Mouse (Mus musculus): ENCODE data around the gene Epn1. TPM values are rescaled to one million over a fixed set of nuclear protein-coding genes. Genes with fewer than 3 reads are reported as not detected.

Gene Epn1
- polyA plus RNA-seq, 1 experiment from 2014 or later: 60.5 TPM

DNA sequence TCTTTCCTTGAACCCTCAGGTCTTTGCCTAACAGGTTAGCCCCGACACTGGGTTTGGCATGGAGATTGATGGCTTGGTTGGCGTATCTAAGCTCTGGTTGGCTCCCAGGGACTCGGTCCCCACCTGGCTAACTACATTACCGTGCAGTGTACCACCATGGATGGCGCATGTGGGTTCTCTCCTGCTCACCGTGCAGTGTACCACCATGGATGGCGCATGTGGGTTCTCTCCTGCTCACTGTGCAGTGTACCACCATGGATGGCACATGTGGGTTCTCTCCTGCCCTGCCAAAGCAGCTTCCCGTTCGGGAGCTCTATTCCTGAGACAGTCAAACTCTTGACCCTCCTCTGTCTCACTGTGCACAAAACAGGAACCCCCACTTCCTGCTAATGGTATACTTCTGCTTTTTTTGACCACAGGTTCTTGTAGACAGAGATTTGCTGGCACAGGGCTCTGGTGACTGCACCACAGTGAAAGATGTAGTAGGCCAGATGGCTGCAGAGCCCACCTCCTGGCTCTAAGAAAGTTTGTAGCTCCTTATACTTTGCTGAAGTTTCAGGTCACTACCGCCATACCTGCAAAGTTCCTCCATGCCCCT lies 21.1 kb downstream of the Epn1 start:
- WGBS: 82% methylated on average over 10 of the region's 10 CpGs

DNA sequence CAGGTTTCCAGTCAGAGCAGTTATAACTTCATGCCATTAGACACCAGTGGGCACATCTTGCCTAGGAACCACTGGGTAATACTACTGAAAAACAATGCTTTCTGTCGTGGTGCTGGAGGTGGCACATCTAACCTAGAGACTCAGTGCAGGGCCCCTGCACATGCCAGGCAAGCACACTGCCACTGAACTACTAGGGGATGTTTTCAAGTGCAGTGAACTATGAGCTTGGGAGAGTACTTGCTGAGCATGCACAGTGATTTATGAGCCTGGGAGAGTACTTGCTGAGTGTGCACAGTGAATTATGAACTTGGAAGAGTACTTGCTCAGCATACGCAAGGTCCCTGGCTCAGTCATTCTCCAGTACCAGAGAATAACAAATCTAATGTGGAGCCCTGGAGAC lies 22.5 kb downstream of the Epn1 start:
- Histone ChIP-seq H3K27ac (no peak overlapping the region), H3K36me3 (peaks cover 16% of the 10 kb centered on the region), H3K9ac (no peak overlapping the region), H3K4me1 (no peaks in the 10 kb centered on the region), H3K4me2 (no peak overlapping the region), H3K27me3 (no peaks in the 10 kb centered on the region), H3K4me3 (no peak overlapping the region), H3K9me3 (no peaks in the 10 kb centered on the region)
- 97% methylated on average over 2 of the region's 2 CpGs for WGBS
- ATAC-seq (ENCODE audit: borderline replicate concordance, extremely low read depth, low FRiP score, low TSS enrichment): no peak

More for the DNA sequence above, 21.1 kb downstream of the Epn1 start:
- Histone ChIP-seq H3K9me3 (no peaks in the 10 kb centered on the region), H3K4me3 (no peak overlapping the region), H3K27me3 (no peaks in the 10 kb centered on the region), H3K27ac (no peak overlapping the region), H3K4me1 (no peaks in the 10 kb centered on the region), H3K4me2 (no peak overlapping the region), H3K9ac (no peak overlapping the region), H3K36me3 (peaks cover 27% of the 10 kb centered on the region)
- ATAC-seq (ENCODE audit: borderline replicate concordance, extremely low read depth, low FRiP score, low TSS enrichment): no peak

DNA sequence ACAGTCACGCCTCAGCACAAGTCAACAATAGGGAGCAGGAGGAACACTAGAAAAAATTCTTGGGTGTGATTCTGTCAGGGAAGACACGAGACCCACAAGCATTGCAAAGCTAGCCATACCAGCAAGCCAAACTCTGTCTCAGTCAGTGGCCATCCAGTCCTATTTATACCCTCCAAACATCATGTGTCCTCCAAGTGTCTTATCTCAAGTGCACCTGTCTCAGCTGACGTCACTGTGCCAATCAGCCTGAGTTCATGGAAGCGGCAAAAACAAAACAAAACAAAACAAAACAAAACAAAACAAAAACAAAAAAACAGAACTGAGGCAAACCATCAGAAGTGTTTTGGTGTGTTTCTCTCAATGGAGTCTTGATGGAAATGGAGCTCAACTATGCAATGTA lies 28.2 kb downstream of the Epn1 start:
- H3K27ac ChIP-seq: no peak overlapping the region
- no peak overlapping the region for H3K9ac ChIP-seq
- 67% methylated on average over 4 of the region's 4 CpGs for WGBS
- no peaks in the 10 kb centered on the region for H3K9me3 ChIP-seq
- H3K4me1 ChIP-seq: peaks cover 4% of the 10 kb centered on the region; the same call in 1 of the 2 replicates
- no peak overlapping the region for H3K4me3 ChIP-seq
- no peak for ATAC-seq (ENCODE audit: borderline replicate concordance, extremely low read depth, low FRiP score, low TSS enrichment)
- no peaks in the 10 kb centered on the region for H3K36me3 ChIP-seq
- H3K27me3 ChIP-seq: no peaks in the 10 kb centered on the region
- H3K4me2 ChIP-seq: no peak overlapping the region

DNA sequence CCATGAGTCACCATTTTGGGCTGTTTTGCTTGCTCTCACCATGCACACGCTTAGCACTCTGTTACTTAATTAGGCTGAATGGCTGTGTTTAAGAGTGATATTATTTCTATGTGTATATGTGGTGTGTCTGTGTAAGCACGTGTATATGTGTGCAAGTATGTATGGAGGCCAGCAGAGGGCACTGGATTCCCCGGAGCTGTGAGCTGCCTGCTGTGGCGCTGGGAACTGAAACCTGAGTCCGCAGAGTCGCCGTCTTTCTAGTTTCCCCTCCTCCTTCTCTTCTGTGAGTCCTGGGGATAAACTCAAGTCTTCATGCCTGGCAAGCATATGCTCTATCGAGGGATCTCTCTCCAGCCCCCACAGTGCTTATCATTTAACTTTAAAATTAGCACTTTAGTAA lies 29.3 kb downstream of the Epn1 start:
- H3K9me3 ChIP-seq: no peaks in the 10 kb centered on the region
- 76% methylated on average over 8 of the region's 8 CpGs for WGBS

DNA sequence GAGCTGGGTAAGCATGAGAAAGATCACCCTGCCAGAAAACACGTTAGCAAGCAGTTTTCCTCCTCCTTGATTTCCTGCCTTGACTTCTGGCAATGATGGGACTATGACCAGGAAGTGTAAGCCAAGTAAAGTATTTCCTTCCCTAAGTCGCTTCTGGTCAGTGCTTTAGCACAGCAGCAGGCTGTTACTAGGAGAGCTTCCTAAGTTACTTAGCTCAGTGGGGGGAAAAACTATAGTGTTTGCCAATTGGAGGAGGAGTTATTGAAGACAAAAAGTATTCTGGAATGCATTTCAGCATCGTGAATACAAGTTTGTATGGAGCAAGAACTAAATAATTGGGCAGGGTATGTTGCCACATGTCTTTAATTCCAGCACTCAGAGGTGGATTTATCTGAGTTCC lies 32.7 kb downstream of the Epn1 start:
- 21% methylated on average over 3 of the region's 3 CpGs for WGBS

More for the DNA sequence above, 29.3 kb downstream of the Epn1 start:
- no peak for ATAC-seq (ENCODE audit: borderline replicate concordance, extremely low read depth, low FRiP score, low TSS enrichment)
- peaks cover 4% of the 10 kb centered on the region; the same call in 1 of the 2 replicates for H3K4me1 ChIP-seq
- no peaks in the 10 kb centered on the region for H3K36me3 ChIP-seq
- H3K27me3 ChIP-seq: no peaks in the 10 kb centered on the region
- H3K4me3 ChIP-seq: no peak overlapping the region
- no peak overlapping the region for H3K4me2 ChIP-seq
- no peak overlapping the region for H3K9ac ChIP-seq
- no peak overlapping the region for H3K27ac ChIP-seq

DNA sequence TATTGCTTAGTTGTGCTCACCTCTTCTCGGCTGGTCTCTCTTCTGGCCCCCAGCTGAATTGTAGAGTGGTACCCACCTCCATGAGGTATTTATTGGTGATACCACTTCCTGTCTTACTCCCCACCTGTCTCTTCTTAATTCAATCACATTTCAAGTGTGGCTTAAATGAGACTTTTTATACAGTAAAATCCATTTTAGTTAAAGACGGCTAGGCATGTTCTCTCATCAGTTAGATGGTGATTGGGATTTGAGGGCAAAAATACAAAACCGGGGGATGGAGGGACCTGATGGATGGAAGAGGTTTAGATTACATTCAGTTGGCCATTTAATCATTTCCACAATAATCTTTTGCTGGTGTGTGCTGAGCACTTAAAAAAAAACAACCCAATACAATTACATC lies 36.8 kb downstream of the Epn1 start, which contains the start of gene Rfpl4:
Gene Rfpl4, minus strand, starts transcription at position 101 of the 400 bp plus-strand sequence.
- no peaks in the 10 kb centered on the region for H3K36me3 ChIP-seq
- no peak for ATAC-seq (ENCODE audit: borderline replicate concordance, extremely low read depth, low FRiP score, low TSS enrichment)
- H3K4me1 ChIP-seq: peaks cover 4% of the 10 kb centered on the region; the same call in 1 of the 2 replicates
- no peaks in the 10 kb centered on the region for H3K27me3 ChIP-seq
- no peak within 1 kb of the TSS for H3K27ac ChIP-seq
- no peak within 1 kb of the TSS for H3K4me2 ChIP-seq
- H3K9ac ChIP-seq: no peak within 1 kb of the TSS
- no peak within 1 kb of the TSS for H3K4me3 ChIP-seq
- H3K9me3 ChIP-seq: no peaks in the 10 kb centered on the region
- WGBS: 77% methylated on average over 3 of the region's 3 CpGs

More for the DNA sequence above, 32.7 kb downstream of the Epn1 start:
- H3K4me1 ChIP-seq: peaks cover 4% of the 10 kb centered on the region; the same call in 1 of the 2 replicates
- no peaks in the 10 kb centered on the region for H3K27me3 ChIP-seq
- H3K9ac ChIP-seq: no peak overlapping the region
- no peak overlapping the region for H3K27ac ChIP-seq
- H3K4me2 ChIP-seq: no peak overlapping the region
- no peaks in the 10 kb centered on the region for H3K9me3 ChIP-seq
- no peak overlapping the region for H3K4me3 ChIP-seq
- ATAC-seq (ENCODE audit: borderline replicate concordance, extremely low read depth, low FRiP score, low TSS enrichment): no peak
- H3K36me3 ChIP-seq: no peaks in the 10 kb centered on the region

DNA sequence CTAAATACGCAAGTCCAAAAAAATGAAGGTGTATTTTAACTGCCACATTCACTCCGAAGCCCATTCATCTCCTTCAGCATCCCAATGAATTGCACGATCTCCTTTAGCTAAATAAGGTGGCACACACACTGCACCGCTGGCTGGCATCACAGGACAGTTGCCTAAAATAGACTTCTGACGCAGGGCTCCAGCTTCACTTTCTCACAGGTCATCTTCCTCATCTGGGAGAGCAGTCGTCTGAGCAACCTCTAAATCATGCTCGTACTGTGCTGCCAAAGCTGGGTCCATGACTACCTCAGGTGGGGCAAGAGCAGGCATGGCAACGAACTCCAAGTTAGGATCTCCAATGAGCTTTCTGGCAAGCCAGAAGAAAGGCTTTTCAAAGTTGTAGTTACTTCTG lies 45.0 kb downstream of the Epn1 start:
- H3K27me3 ChIP-seq: no peaks in the 10 kb centered on the region
- no peak for ATAC-seq (ENCODE audit: borderline replicate concordance, extremely low read depth, low FRiP score, low TSS enrichment)
- no peak overlapping the region for H3K9ac ChIP-seq
- H3K4me1 ChIP-seq: no peaks in the 10 kb centered on the region
- no peak overlapping the region for H3K4me3 ChIP-seq
- no peaks in the 10 kb centered on the region for H3K9me3 ChIP-seq
- H3K36me3 ChIP-seq: no peaks in the 10 kb centered on the region
- H3K4me2 ChIP-seq: 0 out of 2 replicates have a peak overlapping the region, but pooled peaks have one; percentile 62
- 82% methylated on average over 8 of the region's 8 CpGs for WGBS
- no peak overlapping the region for H3K27ac ChIP-seq

DNA sequence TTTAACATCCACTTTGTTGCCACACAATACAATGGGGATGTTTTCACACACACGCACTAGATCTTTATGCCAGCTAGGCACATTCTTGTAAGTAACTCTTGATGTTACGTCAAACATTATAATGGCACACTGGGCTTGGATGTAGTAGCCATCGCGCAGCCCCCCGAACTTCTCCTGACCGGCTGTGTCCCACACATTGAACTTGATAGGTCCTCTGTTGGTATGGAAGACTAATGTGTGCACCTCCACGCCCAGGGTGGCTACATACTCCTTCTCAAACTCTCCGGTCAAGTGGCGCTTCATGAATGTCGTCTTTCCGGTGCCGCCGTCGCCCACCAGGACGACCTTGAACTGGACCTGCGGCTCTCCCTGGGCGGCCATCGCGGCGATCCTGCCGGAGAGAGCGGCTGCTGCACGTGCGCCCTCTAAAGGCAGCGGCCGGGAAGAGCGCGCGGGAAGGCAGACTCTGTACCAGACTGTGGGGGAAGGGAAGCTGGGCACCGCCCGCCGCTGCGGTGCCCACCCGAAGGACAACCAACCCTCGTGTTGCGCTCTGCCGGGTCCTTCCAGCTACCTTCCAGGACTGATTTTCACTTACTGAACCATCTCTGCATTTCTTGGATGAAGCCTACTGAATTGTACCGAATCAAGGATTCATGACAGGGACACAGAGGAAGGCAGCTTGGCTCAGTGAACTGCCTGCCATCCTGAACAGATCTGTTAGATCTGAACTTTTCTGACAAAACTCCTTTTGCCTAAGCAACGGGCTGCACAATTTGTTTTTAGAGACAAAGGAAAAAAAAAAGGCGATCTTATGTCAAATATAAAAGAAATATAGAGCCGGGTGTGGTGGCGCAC lies 45.7 kb downstream of the Epn1 start, which contains the start of gene Rasl2-9:
Gene Rasl2-9, minus strand, starts transcription at position 402 of the 858 bp plus-strand sequence.
- Histone ChIP-seq H3K36me3 (no peaks in the 10 kb centered on the region), H3K9ac (no peak within 1 kb of the TSS), H3K27me3 (no peaks in the 10 kb centered on the region), H3K27ac (no peak within 1 kb of the TSS), H3K9me3 (no peaks in the 10 kb centered on the region), H3K4me1 (no peaks in the 10 kb centered on the region), H3K4me2 (peak within 1 kb of the TSS; percentile 62), H3K4me3 (peak within 1 kb of the TSS; percentile 37)
- ATAC-seq (ENCODE audit: borderline replicate concordance, extremely low read depth, low FRiP score, low TSS enrichment): peak; percentile 62; the same call in 1 of the 2 replicates
- 19% methylated on average over 42 of the region's 42 CpGs for WGBS

Small RNA genes lying within 50 kb of the gene (microRNA-seq; reads per million reads assigned to microRNA genes)
- not detected for gene Gm26217

Other genes with a start within 250 kb of the Epn1 start
- 0.94 and 1.3 TPM in 2 replicates for gene Shisa7, start 235.5 kb upstream of the Epn1 start, polyA plus RNA-seq (2015; fragmentation: Nextera tagmentation; extraction: Ambion mirVana)
- gene Isoc2b, start 210.0 kb upstream of the Epn1 start, polyA plus RNA-seq (2015; fragmentation: Nextera tagmentation; extraction: Ambion mirVana): 10.6 and 12.3 TPM in 2 replicates
- gene Isoc2a, start 203.1 kb upstream of the Epn1 start, polyA plus RNA-seq (2015; fragmentation: Nextera tagmentation; extraction: Ambion mirVana): 0.63 and 0.81 TPM in 2 replicates
- gene Gm36210, start 173.7 kb upstream of the Epn1 start, polyA plus RNA-seq (2015; fragmentation: Nextera tagmentation; extraction: Ambion mirVana): 0.16 TPM in 1 of 2 replicates, not detected in the other
- gene Zfp628, start 165.0 kb upstream of the Epn1 start, polyA plus RNA-seq (2015; fragmentation: Nextera tagmentation; extraction: Ambion mirVana): 3.2 and 3.4 TPM in 2 replicates
- 2.8 and 3.7 TPM in 2 replicates for gene Nat14, start 158.2 kb upstream of the Epn1 start, polyA plus RNA-seq (2015; fragmentation: Nextera tagmentation; extraction: Ambion mirVana)
- 1.6 and 2.2 TPM in 2 replicates for gene Ssc5d, start 154.4 kb upstream of the Epn1 start, polyA plus RNA-seq (2015; fragmentation: Nextera tagmentation; extraction: Ambion mirVana)
- 0.39 and 1.2 TPM in 2 replicates for gene Sbk2, start 115.8 kb upstream of the Epn1 start, polyA plus RNA-seq (2015; fragmentation: Nextera tagmentation; extraction: Ambion mirVana)
- gene Sbk3, start 109.1 kb upstream of the Epn1 start, polyA plus RNA-seq (2015; fragmentation: Nextera tagmentation; extraction: Ambion mirVana): 0.52 and 0.77 TPM in 2 replicates
- gene Zfp579, start 84.1 kb upstream of the Epn1 start, polyA plus RNA-seq (2015; fragmentation: Nextera tagmentation; extraction: Ambion mirVana): 31.5 and 32.0 TPM in 2 replicates
- gene Zfp524, start 65.8 kb upstream of the Epn1 start, polyA plus RNA-seq (2015; fragmentation: Nextera tagmentation; extraction: Ambion mirVana): 15.8 TPM in 2 replicates
- 45.5 and 47.3 TPM in 2 replicates for gene Fiz1, start 65.5 kb upstream of the Epn1 start, polyA plus RNA-seq (2015; fragmentation: Nextera tagmentation; extraction: Ambion mirVana)
- 1.2 TPM in 1 of 2 replicates, not detected in the other for gene Gm44973, start 64.7 kb upstream of the Epn1 start, polyA plus RNA-seq (2015; fragmentation: Nextera tagmentation; extraction: Ambion mirVana)
- 6.4 and 6.7 TPM in 2 replicates for gene Zfp865, start 59.9 kb upstream of the Epn1 start, polyA plus RNA-seq (2015; fragmentation: Nextera tagmentation; extraction: Ambion mirVana)
- 7.0 and 7.6 TPM in 2 replicates for gene Ccdc106, start 59.7 kb upstream of the Epn1 start, polyA plus RNA-seq (2015; fragmentation: Nextera tagmentation; extraction: Ambion mirVana)
- not detected in 2 replicates for gene 4632433K11Rik, start 46.1 kb upstream of the Epn1 start, polyA plus RNA-seq (2015; fragmentation: Nextera tagmentation; extraction: Ambion mirVana)
- 4.9 and 5.0 TPM in 2 replicates for gene Zfp784, start 41.8 kb upstream of the Epn1 start, polyA plus RNA-seq (2015; fragmentation: Nextera tagmentation; extraction: Ambion mirVana)
- 29.2 and 30.0 TPM in 2 replicates for gene Zfp580, start 28.7 kb upstream of the Epn1 start, polyA plus RNA-seq (2015; fragmentation: Nextera tagmentation; extraction: Ambion mirVana)
- 147 and 150 TPM in 2 replicates for gene U2af2, start 18.1 kb upstream of the Epn1 start, polyA plus RNA-seq (2015; fragmentation: Nextera tagmentation; extraction: Ambion mirVana)
- gene Rfpl4, start 36.7 kb downstream of the Epn1 start, polyA plus RNA-seq (2015; fragmentation: Nextera tagmentation; extraction: Ambion mirVana): not detected in 2 replicates
- gene Rasl2-9, start 45.7 kb downstream of the Epn1 start, polyA plus RNA-seq (2015; fragmentation: Nextera tagmentation; extraction: Ambion mirVana): 0.47 and 0.64 TPM in 2 replicates
- gene Vmn1r55, start 69.4 kb downstream of the Epn1 start, polyA plus RNA-seq (2015; fragmentation: Nextera tagmentation; extraction: Ambion mirVana): not detected in 2 replicates
- not detected in 2 replicates for gene Vmn1r56, start 116.5 kb downstream of the Epn1 start, polyA plus RNA-seq (2015; fragmentation: Nextera tagmentation; extraction: Ambion mirVana)
- not detected in 2 replicates for gene Vmn1r57, start 138.3 kb downstream of the Epn1 start, polyA plus RNA-seq (2015; fragmentation: Nextera tagmentation; extraction: Ambion mirVana)